Mouse (Mus musculus): ENCODE measurements around the gene Acyp2. TPM values are rescaled to one million over a fixed set of nuclear protein-coding genes. Genes with fewer than 3 reads are reported as not detected.
"Not testable (repeated sequence)": the region's sequence is repeated elsewhere in the genome, so short reads cannot be mapped to it uniquely, and the experiment has no call there.

Acyp2 gene
- total and polyA plus RNA-seq, 3 experiments: 7.9 to 29.0 TPM; not detected in 1

DNA sequence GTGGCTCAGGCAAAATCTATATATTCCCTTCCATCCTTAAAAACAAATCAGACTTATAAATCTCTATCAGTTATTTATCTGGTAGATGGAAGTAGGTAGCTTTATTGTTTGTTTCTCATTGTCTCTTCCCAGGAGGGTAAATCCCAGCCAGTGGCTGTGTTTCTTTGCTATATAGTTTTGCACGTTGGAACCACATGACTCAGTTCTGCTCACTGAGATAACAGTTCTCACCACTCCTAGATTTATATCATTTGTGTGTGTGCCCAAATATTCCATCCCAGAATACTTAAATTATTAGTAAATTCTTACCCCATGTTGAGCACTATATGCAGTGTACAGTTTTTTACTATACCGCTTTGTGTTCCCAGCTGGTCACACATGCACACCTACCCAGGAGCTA is 26.2 kb downstream of the Acyp2 start:
- H3K79me2 ChIP-seq (ENCODE audit: control insufficient read depth, insufficient read depth, low read length, poor library complexity): no peaks in the 10 kb centered on the region
- no peak overlapping the region for H3K4me3 ChIP-seq (ENCODE audit: control insufficient read depth in 1 of 2, insufficient read depth in 1 of 2, low read depth in 2 of 2, low read length in 2 of 2)
- DNase-seq (ENCODE audit: low read depth, low spot score): peak; percentile 14
- peaks cover 20 to 41% of the 10 kb centered on the region in 2 experiments for H3K4me1 ChIP-seq (ENCODE audit: control insufficient read depth in 1 of 2, insufficient read depth in 2 of 2, low read length in 2 of 2)
- H3K36me3 ChIP-seq (ENCODE audit: control insufficient read depth in 1 of 2, insufficient read depth in 2 of 2, low read length in 2 of 2): peaks cover 0 to 35% of the 10 kb centered on the region in 2 experiments; a peak in 2 of 4 replicates
- no peaks in the 10 kb centered on the region for H3K27me3 ChIP-seq (ENCODE audit: control insufficient read depth in 1 of 2, insufficient read depth in 2 of 2, low read length in 2 of 2)
- H3K27ac ChIP-seq (ENCODE audit: control insufficient read depth, low read depth, low read length): no peak overlapping the region
- no peak overlapping the region for H3K9ac ChIP-seq (ENCODE audit: control insufficient read depth, low read depth, low read length, poor library complexity, severe bottlenecking)
- no peaks in the 10 kb centered on the region for H3K9me3 ChIP-seq (replicated peaks; ENCODE audit: insufficient read depth, low read length)
- TF ChIP-seq POLR2A (IDR thresholded peaks at IDR 0.05; ENCODE audit: control insufficient read depth in 1 of 2, insufficient read depth in 1 of 2, low read depth in 1 of 2, low read length in 2 of 2, poor library complexity in 1 of 2) (no peak), RCOR1 (IDR thresholded peaks at IDR 0.05; ENCODE audit: low read depth, low read length) (0 out of 2 replicates have a peak, but pooled peaks have one; percentile 21), USF1 (IDR thresholded peaks at IDR 0.05; ENCODE audit: low read depth, low read length) (peak; percentile 84), GATA1 (IDR thresholded peaks at IDR 0.05; ENCODE audit: low read depth, low read length) (peak; percentile 43; the same call in 1 of the 2 replicates), EP300 (IDR thresholded peaks at IDR 0.05; ENCODE audit: low read depth in 1 of 2, low read length in 2 of 2) (peak; percentile 70 to 75; a peak in 3 of 4 replicates), TCF12 (IDR thresholded peaks at IDR 0.05; ENCODE audit: low read depth, low read length) (peak; percentile 75; the same call in 1 of the 2 replicates), TAL1 (IDR thresholded peaks at IDR 0.05; ENCODE audit: low read length) (no peak), ETS1 (IDR thresholded peaks at IDR 0.05; ENCODE audit: low read depth, low read length) (peak; percentile 55), ZC3H11A (IDR thresholded peaks at IDR 0.05; ENCODE audit: low read depth, low read length) (no peak; the same call in 1 of the 2 replicates), USF2 (IDR thresholded peaks at IDR 0.05; ENCODE audit: borderline replicate concordance in 1 of 2, insufficient read depth in 1 of 2, low read depth in 1 of 2, low read length in 2 of 2) (0 out of 4 replicates have a peak, but pooled peaks of 1 of the 2 experiments have one; percentile 32)

DNA sequence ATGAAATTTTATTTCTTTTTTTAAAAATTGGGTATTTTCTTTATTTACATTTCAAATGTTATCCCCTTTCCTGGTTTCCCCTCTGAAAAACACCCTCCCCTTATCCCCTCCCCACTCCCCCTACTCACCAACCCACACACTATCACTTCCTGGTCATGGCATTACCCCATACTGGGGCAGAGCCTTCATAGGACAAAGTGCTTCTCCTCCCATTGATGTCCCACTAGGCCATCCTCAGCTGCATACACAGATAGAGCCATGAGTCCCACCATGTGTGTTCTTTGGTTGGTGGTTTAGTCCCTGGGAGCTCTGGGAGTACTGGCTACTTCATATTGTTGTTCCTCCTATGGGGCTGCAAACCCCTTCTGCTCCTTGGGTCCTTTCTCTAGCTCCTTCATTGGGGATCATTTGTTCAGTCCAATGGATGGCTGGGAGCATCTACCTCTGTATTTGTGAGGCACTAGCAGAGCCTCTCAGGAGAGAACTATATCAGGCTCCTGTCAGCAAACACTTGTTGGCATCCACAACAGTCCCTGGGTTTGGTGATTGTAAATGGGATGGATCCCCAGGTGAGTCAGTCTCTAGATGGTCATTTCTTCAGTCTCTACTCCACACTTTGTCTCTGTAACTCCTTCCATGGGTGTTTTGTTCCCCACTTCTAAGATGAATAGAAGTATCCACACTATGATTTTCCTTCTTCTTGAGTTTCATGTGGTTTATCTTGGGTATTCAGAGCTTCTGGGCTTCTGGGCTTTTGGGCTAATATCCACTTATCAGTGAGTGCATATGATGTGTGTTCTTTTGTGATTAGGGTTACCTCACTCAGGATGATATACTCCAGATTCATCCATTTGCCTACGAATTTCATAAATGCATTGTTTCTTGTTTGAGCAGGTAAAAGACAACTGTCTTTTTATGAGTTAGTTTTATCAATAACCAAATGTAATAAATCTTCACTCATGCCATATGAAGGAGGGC is 27.7 kb downstream of the Acyp2 start:
- H3K4me3 ChIP-seq (ENCODE audit: control insufficient read depth in 1 of 2, insufficient read depth in 1 of 2, low read depth in 2 of 2, low read length in 2 of 2); H3K27me3 ChIP-seq (ENCODE audit: control insufficient read depth in 1 of 2, insufficient read depth in 2 of 2, low read length in 2 of 2); H3K9me3 ChIP-seq (replicated peaks; ENCODE audit: insufficient read depth, low read length); H3K79me2 ChIP-seq (ENCODE audit: control insufficient read depth, insufficient read depth, low read length, poor library complexity); H3K9ac ChIP-seq (ENCODE audit: control insufficient read depth, low read depth, low read length, poor library complexity, severe bottlenecking): not testable (repeated sequence)
- TF ChIP-seq MYC (IDR thresholded peaks at IDR 0.05; ENCODE audit: low read depth, low read length): 0 out of 2 replicates have a peak, but pooled peaks have one; percentile 36
- peak; percentile 92 to 94 for TF ChIP-seq EP300 (IDR thresholded peaks at IDR 0.05; ENCODE audit: low read depth in 1 of 2, low read length in 2 of 2)
- TF ChIP-seq ETS1 (IDR thresholded peaks at IDR 0.05; ENCODE audit: low read depth, low read length): peak; percentile 72
- peak; percentile 83 for TF ChIP-seq RCOR1 (IDR thresholded peaks at IDR 0.05; ENCODE audit: low read depth, low read length)
- TF ChIP-seq TCF12 (IDR thresholded peaks at IDR 0.05; ENCODE audit: low read depth, low read length): peak; percentile 96
- TF ChIP-seq TAL1 (IDR thresholded peaks at IDR 0.05; ENCODE audit: low read length): peak; percentile 82
- TF ChIP-seq GATA1 (IDR thresholded peaks at IDR 0.05; ENCODE audit: low read depth, low read length): peak; percentile 93
- H3K4me1 ChIP-seq (ENCODE audit: control insufficient read depth in 1 of 2, insufficient read depth in 2 of 2, low read length in 2 of 2): peaks cover 25 to 54% of the 10 kb centered on the region in 2 experiments
- DNase-seq (ENCODE audit: low read depth, low spot score): peak; percentile 77
- peak overlapping the region; percentile 18 for H3K27ac ChIP-seq (ENCODE audit: control insufficient read depth, low read depth, low read length)
- peaks cover 0 to 45% of the 10 kb centered on the region in 2 experiments; a peak in 2 of 4 replicates for H3K36me3 ChIP-seq (ENCODE audit: control insufficient read depth in 1 of 2, insufficient read depth in 2 of 2, low read length in 2 of 2)

Data from MEL (cell line).